Mouse (Mus musculus): ENCODE measurements around the gene Ccnb1ip1. TPM values are rescaled to one million over a fixed set of nuclear protein-coding genes. Genes with fewer than 3 reads are reported as not detected.
"Not testable (repeated sequence)": the region's sequence is repeated elsewhere in the genome, so short reads cannot be mapped to it uniquely, and the experiment has no call there.

Gene Ccnb1ip1
- polyA plus RNA-seq, 1 experiment from 2014 or later = not detected

DNA sequence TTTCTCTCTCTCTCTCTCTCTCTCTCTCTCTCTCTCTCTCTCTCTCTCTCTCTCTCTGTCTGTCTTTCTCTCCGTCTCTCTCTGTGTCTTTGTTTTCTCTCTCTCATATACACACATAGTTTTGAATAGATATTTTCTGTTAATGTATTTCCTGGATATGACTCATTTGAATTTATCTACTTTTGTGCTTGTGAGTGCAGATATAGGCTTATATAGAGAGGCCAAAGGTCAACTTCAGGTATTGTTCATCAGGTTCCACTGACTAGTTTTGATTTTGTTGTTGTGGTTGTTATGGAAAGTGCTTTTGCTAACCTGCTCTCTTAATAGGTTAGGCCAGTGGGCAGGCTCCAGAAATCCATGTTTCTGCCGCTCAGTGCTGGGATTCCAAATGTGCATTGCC is 5.5 kb upstream of the Ccnb1ip1 start:
- WGBS = 96% methylated on average over 2 of the region's 2 CpGs
- Histone ChIP-seq H3K4me2 (replicated peaks; ENCODE audit: low read depth, low read length) (no peak overlapping the region), H3K36me3 (ENCODE audit: control insufficient read depth, insufficient read depth, low read length) (peaks cover 52% of the 10 kb centered on the region), H3K4me1 (ENCODE audit: control insufficient read depth, insufficient read depth, low read length) (no peaks in the 10 kb centered on the region), H3K27me3 (ENCODE audit: control insufficient read depth, insufficient read depth, low read length) (no peaks in the 10 kb centered on the region), H3K4me3 (ENCODE audit: low read length) (no peak overlapping the region), H3K27ac (ENCODE audit: low read depth, low read length) (no peak overlapping the region), H3K9ac (ENCODE audit: low read depth, low read length) (no peak overlapping the region), H3K9me3 (ENCODE audit: control insufficient read depth, low read length) (no peaks in the 10 kb centered on the region)
- no peak for ATAC-seq (ENCODE audit: low FRiP score, low TSS enrichment)

DNA sequence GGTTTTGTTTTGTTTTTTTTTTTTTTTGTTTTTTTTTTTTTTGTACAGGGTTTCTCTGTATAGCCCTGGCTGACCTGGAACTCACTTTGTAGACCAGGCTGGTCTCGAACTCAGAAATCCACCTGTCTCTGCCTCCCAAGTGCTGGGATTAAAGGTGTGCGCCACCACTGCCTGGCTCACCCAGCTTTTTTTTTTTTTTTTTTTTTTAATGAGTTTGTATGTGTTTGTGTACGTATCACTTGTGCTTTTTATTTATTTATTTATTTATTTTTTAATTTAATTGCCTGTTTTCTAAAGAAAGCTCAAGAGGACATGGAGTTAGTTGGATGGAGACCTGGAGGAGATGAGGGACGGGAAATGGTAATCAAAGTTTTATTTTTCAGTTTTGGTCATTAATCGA is 1.1 kb downstream of the Ccnb1ip1 start:
- ATAC-seq (ENCODE audit: low FRiP score, low TSS enrichment); H3K27me3 ChIP-seq (ENCODE audit: control insufficient read depth, insufficient read depth, low read length); H3K27ac ChIP-seq (ENCODE audit: low read depth, low read length); H3K9ac ChIP-seq (ENCODE audit: low read depth, low read length); H3K4me1 ChIP-seq (ENCODE audit: control insufficient read depth, insufficient read depth, low read length); H3K4me3 ChIP-seq (ENCODE audit: low read length); H3K36me3 ChIP-seq (ENCODE audit: control insufficient read depth, insufficient read depth, low read length); H3K9me3 ChIP-seq (ENCODE audit: control insufficient read depth, low read length): not testable (repeated sequence)
- WGBS = 91% methylated on average over 5 of the region's 5 CpGs
- H3K4me2 ChIP-seq (replicated peaks; ENCODE audit: low read depth, low read length) = peak overlapping the region; percentile 46; the same call in 1 of the 2 replicates

DNA sequence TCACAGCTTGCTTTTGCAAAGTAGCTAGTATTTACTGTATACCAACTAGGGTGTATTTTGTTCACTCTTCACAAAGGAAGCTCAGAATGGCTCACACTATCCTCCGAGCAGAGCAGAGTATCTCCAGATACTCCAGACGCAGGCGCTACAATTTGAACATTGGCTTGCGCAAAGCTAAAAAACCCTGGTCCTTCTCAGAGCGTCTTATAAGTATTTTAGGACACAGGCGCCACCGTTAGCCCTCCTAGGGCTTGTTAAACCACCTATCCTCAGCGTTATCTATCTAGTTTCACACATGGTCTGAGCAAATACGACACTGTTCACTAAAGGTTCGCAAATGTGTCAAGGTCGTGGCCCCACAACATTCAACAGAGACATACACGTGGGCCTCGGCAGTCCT is 2.8 kb downstream of the Ccnb1ip1 start:
- no peak overlapping the region for H3K27ac ChIP-seq (ENCODE audit: low read depth, low read length)
- H3K27me3 ChIP-seq (ENCODE audit: control insufficient read depth, insufficient read depth, low read length) = no peaks in the 10 kb centered on the region
- no peaks in the 10 kb centered on the region for H3K4me1 ChIP-seq (ENCODE audit: control insufficient read depth, insufficient read depth, low read length)
- no peaks in the 10 kb centered on the region for H3K9me3 ChIP-seq (ENCODE audit: control insufficient read depth, low read length)
- no peak overlapping the region for H3K9ac ChIP-seq (ENCODE audit: low read depth, low read length)
- ATAC-seq (ENCODE audit: low FRiP score, low TSS enrichment) = no peak
- H3K4me2 ChIP-seq (replicated peaks; ENCODE audit: low read depth, low read length) = no peak overlapping the region
- H3K36me3 ChIP-seq (ENCODE audit: control insufficient read depth, insufficient read depth, low read length) = no peaks in the 10 kb centered on the region
- H3K4me3 ChIP-seq (ENCODE audit: low read length) = no peak overlapping the region
- 70% methylated on average over 13 of the region's 13 CpGs for WGBS

DNA sequence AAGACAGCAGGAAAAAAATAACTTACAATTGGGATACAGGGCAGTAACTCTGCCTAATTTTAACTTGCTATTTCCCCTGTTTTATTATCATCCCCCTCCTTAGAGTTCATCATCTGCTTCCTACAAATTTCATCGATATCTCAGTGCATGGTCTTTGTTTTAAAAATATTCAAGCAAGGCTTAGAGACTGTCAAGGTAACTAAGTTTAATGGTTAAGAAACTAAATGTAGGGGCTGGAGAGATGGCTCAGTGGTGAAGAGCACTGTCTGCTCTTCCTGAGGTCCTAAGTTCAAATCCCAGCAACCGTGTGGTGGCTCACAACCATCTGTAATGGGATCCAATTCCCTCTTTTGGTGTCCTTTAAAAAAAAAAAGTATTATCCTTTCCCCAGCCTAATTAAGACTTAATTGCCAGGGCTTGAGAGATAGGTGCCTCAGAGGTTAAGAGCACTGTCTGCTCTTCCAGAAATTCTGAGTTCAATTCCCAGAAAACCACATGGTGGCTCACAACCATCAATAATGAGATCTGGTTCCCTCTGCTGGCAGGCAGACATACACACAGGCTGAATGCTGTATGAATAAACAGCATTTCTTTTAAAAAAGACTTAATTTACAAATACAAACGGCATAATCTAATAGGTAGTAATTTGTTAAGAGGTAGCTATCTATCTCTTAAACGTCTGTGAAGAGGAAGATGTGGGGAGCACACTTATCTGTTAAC is 4.5 kb downstream of the Ccnb1ip1 start:
- H3K27ac ChIP-seq (ENCODE audit: low read depth, low read length) = no peak overlapping the region
- no peaks in the 10 kb centered on the region for H3K4me1 ChIP-seq (ENCODE audit: control insufficient read depth, insufficient read depth, low read length)
- H3K27me3 ChIP-seq (ENCODE audit: control insufficient read depth, insufficient read depth, low read length) = no peaks in the 10 kb centered on the region
- ATAC-seq (ENCODE audit: low FRiP score, low TSS enrichment) = no peak
- H3K9me3 ChIP-seq (ENCODE audit: control insufficient read depth, low read length) = no peaks in the 10 kb centered on the region
- H3K36me3 ChIP-seq (ENCODE audit: control insufficient read depth, insufficient read depth, low read length) = no peaks in the 10 kb centered on the region
- H3K9ac ChIP-seq (ENCODE audit: low read depth, low read length) = no peak overlapping the region
- H3K4me3 ChIP-seq (ENCODE audit: low read length) = no peak overlapping the region
- no peak overlapping the region for H3K4me2 ChIP-seq (replicated peaks; ENCODE audit: low read depth, low read length)
- 64% methylated on average over 4 of the region's 4 CpGs for WGBS

DNA sequence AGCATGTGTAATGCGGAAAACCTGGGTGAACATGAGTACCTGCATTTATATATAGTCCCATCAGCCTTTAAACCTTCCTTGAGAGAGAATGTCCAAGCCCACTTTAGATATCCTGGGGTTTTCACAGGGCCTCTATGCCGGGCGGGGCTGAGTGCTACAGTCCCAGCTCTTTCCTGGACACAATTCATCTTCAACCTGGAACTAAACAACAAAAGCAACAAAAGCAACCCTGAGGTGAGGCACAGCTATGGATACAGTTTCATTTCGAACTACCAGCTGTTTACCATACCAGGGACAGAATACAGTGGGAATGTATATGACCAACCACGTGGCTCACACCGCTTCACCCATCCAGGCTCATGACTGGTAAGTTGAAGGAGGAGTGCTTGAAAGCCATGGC is 5.1 kb downstream of the Ccnb1ip1 start:
- H3K36me3 ChIP-seq (ENCODE audit: control insufficient read depth, insufficient read depth, low read length) = no peaks in the 10 kb centered on the region
- H3K27me3 ChIP-seq (ENCODE audit: control insufficient read depth, insufficient read depth, low read length) = no peaks in the 10 kb centered on the region
- H3K9ac ChIP-seq (ENCODE audit: low read depth, low read length) = no peak overlapping the region
- H3K4me2 ChIP-seq (replicated peaks; ENCODE audit: low read depth, low read length) = no peak overlapping the region
- H3K4me3 ChIP-seq (ENCODE audit: low read length) = no peak overlapping the region
- no peak overlapping the region for H3K27ac ChIP-seq (ENCODE audit: low read depth, low read length)
- ATAC-seq (ENCODE audit: low FRiP score, low TSS enrichment) = no peak
- H3K4me1 ChIP-seq (ENCODE audit: control insufficient read depth, insufficient read depth, low read length) = no peaks in the 10 kb centered on the region
- H3K9me3 ChIP-seq (ENCODE audit: control insufficient read depth, low read length) = no peaks in the 10 kb centered on the region
- WGBS = 85% methylated on average over 6 of the region's 6 CpGs

DNA sequence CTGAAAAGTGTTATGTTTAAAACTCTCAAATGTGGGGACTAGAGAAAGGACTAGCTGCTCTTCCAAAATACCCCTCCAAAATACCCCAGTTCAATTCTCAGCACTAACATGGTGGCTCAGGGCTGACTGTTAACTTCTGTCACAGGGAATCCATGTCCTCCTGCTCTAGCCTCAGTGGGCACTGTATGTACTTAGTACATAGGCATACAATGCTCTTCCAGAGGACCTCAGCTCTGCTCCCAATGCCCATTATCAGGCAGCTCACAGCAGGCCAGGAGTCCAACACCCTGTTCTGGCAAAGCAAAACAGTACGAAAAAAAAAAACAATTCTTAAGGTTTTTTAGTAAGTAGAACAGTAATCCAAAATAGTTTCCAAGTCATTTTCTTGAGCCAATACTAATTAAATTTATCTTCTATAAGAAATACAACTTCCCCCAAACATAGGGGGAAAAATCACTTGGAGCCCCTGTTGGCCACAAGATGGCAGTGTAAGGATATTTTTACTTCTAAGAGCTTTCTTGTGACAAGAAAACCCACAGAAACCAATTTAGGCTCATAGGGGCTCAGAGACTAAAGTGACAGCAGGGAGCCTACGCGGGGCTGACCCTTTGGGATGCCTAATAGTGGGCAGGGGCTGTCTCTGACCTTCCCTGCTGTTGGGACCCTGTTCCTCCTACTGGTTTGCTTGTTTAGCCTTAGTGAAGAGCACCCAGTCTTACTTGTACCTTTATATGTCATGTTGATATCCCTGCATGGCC is 7.9 kb downstream of the Ccnb1ip1 start:
- no peak overlapping the region for H3K4me3 ChIP-seq (ENCODE audit: low read length)
- no peaks in the 10 kb centered on the region for H3K27me3 ChIP-seq (ENCODE audit: control insufficient read depth, insufficient read depth, low read length)
- no peak overlapping the region for H3K4me2 ChIP-seq (replicated peaks; ENCODE audit: low read depth, low read length)
- no peak overlapping the region for H3K9ac ChIP-seq (ENCODE audit: low read depth, low read length)
- H3K4me1 ChIP-seq (ENCODE audit: control insufficient read depth, insufficient read depth, low read length) = no peaks in the 10 kb centered on the region
- WGBS = 4% methylated on average over 3 of the region's 3 CpGs
- no peaks in the 10 kb centered on the region for H3K9me3 ChIP-seq (ENCODE audit: control insufficient read depth, low read length)
- 0 out of 2 replicates have a peak, but pooled peaks have one; percentile 35 for ATAC-seq (ENCODE audit: low FRiP score, low TSS enrichment)
- no peaks in the 10 kb centered on the region for H3K36me3 ChIP-seq (ENCODE audit: control insufficient read depth, insufficient read depth, low read length)
- no peak overlapping the region for H3K27ac ChIP-seq (ENCODE audit: low read depth, low read length)

DNA sequence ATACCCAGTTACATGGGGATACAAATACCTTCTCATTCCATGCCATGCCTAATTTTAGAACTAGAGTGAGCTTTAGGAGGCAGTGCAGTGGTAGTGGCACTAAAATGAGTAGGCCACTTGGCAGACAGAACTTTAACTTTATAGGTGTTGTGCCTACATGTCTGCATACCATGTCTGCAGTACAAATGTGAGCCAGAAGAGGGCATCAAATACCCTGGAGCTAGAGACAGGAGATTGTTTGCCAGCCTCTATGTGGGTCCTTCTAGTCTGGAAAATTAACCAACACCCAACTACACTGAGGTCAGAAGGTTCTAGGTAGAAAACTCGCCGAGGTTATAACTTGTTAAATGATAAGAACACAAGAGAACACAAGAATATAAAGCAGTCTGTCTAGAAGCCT is 9.0 kb downstream of the Ccnb1ip1 start:
- H3K9ac ChIP-seq (ENCODE audit: low read depth, low read length) = no peak overlapping the region
- no peaks in the 10 kb centered on the region for H3K27me3 ChIP-seq (ENCODE audit: control insufficient read depth, insufficient read depth, low read length)
- no peaks in the 10 kb centered on the region for H3K4me1 ChIP-seq (ENCODE audit: control insufficient read depth, insufficient read depth, low read length)
- no peaks in the 10 kb centered on the region for H3K36me3 ChIP-seq (ENCODE audit: control insufficient read depth, insufficient read depth, low read length)
- H3K4me3 ChIP-seq (ENCODE audit: low read length) = no peak overlapping the region
- WGBS = 68% methylated on average over 2 of the region's 2 CpGs
- H3K9me3 ChIP-seq (ENCODE audit: control insufficient read depth, low read length) = no peaks in the 10 kb centered on the region
- H3K27ac ChIP-seq (ENCODE audit: low read depth, low read length) = no peak overlapping the region
- ATAC-seq (ENCODE audit: low FRiP score, low TSS enrichment) = no peak
- H3K4me2 ChIP-seq (replicated peaks; ENCODE audit: low read depth, low read length) = no peak overlapping the region

DNA sequence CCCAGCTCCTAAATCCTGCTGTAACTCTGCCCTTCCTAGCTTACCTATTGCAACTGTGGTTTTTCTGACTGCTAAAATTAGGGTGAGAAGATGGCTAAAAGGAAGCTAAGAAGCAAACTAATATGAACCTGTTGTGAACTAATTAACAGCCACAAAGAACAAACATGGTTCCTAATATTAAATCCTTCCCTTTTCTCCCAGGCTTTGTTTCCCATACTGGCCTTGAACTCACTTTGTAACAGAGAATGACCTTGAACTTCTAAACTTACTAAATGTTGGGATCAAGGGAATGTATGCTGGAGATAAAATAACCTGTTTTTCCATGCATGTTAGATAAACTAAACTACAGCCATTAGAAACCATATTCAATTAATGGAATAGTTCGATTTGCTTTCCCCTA is 11.1 kb downstream of the Ccnb1ip1 start:
- WGBS = 91% methylated on average over 1 of the region's 1 CpGs
- no peak overlapping the region for H3K27ac ChIP-seq (ENCODE audit: low read depth, low read length)
- no peak overlapping the region for H3K4me2 ChIP-seq (replicated peaks; ENCODE audit: low read depth, low read length)
- H3K9me3 ChIP-seq (ENCODE audit: control insufficient read depth, low read length) = no peaks in the 10 kb centered on the region
- no peaks in the 10 kb centered on the region for H3K27me3 ChIP-seq (ENCODE audit: control insufficient read depth, insufficient read depth, low read length)
- no peak overlapping the region for H3K9ac ChIP-seq (ENCODE audit: low read depth, low read length)
- H3K36me3 ChIP-seq (ENCODE audit: control insufficient read depth, insufficient read depth, low read length) = no peaks in the 10 kb centered on the region
- H3K4me1 ChIP-seq (ENCODE audit: control insufficient read depth, insufficient read depth, low read length) = no peaks in the 10 kb centered on the region
- ATAC-seq (ENCODE audit: low FRiP score, low TSS enrichment) = no peak
- H3K4me3 ChIP-seq (ENCODE audit: low read length) = no peak overlapping the region

DNA sequence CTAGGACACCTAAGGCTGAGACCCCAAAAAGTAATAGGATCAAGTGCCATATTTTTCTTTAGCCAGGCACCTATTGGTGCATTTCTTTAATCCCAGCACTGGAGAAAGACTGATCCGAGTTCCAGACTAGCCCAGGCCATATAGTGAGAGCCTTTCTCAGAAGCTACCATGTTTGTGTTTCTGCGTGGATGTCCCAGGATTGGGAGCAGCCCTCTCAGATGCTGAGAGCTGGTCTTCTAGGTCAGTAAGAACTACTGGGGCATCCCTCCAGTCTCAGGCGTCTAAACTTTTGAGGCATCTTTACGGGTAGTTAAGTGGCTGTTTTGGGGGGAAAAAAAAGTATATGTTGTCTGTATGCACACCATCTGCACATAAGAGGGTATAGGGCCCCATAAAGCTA is 11.6 kb downstream of the Ccnb1ip1 start:
- H3K4me3 ChIP-seq (ENCODE audit: low read length) = no peak overlapping the region
- 87% methylated on average over 4 of the region's 4 CpGs for WGBS
- H3K9me3 ChIP-seq (ENCODE audit: control insufficient read depth, low read length) = no peaks in the 10 kb centered on the region
- H3K4me2 ChIP-seq (replicated peaks; ENCODE audit: low read depth, low read length) = no peak overlapping the region
- no peak overlapping the region for H3K9ac ChIP-seq (ENCODE audit: low read depth, low read length)
- ATAC-seq (ENCODE audit: low FRiP score, low TSS enrichment) = no peak
- H3K4me1 ChIP-seq (ENCODE audit: control insufficient read depth, insufficient read depth, low read length) = no peaks in the 10 kb centered on the region
- H3K27ac ChIP-seq (ENCODE audit: low read depth, low read length) = no peak overlapping the region
- H3K36me3 ChIP-seq (ENCODE audit: control insufficient read depth, insufficient read depth, low read length) = no peaks in the 10 kb centered on the region
- no peaks in the 10 kb centered on the region for H3K27me3 ChIP-seq (ENCODE audit: control insufficient read depth, insufficient read depth, low read length)

Data from kidney, embryonic 14.5 days (tissue).